Mouse (Mus musculus) adrenal gland, adult 2 months (tissue): ENCODE results near the gene 1700113H08Rik. TPM values are rescaled to one million over a fixed set of nuclear protein-coding genes. Genes with fewer than 3 reads are reported as not detected.

ENCODE experiments used
- DNase-seq: peaks from one replicate; pipeline ENCODE4 v3.0.0; 2021
- polyA plus RNA-seq: library from polyadenylated mRNA; depleted of rRNA; stranded (reverse); fragments of >200 nt; gene quantifications from 2 replicates; pipeline ENCODE4 v1.2.3, GENCODE M21; 2012; rRNA removed
- total RNA-seq, 2 experiments: library from RNA; stranded (reverse); gene quantifications; 2 replicates each; pipeline ENCODE4 v1.2.3; 2021

Gene 1700113H08Rik
- total and polyA plus RNA-seq, 3 experiments, result not detected

- DNase-seq, result no peak
Measured at GRCm38 (mm10) chr10:87209466-87209865, 151.6 kb downstream of the 1700113H08Rik start.

GRCm38 (mm10) chr10:87211046-87211445 is 153.2 kb downstream of the 1700113H08Rik start:
- no peak for DNase-seq

DNA sequence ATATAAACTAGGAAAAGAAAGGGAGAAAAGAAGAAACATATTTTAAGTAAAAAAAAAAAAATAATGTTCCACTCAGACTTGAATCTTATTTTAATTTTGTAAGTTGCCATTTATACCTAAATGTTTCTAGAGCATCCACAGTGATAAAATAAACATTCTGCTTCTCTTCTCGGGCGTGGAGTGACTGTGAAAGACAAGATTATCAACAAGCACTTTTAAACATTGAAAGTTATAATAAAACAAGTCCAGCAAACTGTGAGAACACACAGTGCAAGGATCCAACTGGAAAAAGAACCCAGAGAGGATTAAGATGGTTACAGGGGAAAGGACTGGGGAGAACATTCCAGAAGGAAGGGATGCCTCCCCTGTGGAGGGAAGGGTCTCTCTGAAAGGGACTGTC is 155.0 kb downstream of the 1700113H08Rik start:
- no peak for DNase-seq

DNA sequence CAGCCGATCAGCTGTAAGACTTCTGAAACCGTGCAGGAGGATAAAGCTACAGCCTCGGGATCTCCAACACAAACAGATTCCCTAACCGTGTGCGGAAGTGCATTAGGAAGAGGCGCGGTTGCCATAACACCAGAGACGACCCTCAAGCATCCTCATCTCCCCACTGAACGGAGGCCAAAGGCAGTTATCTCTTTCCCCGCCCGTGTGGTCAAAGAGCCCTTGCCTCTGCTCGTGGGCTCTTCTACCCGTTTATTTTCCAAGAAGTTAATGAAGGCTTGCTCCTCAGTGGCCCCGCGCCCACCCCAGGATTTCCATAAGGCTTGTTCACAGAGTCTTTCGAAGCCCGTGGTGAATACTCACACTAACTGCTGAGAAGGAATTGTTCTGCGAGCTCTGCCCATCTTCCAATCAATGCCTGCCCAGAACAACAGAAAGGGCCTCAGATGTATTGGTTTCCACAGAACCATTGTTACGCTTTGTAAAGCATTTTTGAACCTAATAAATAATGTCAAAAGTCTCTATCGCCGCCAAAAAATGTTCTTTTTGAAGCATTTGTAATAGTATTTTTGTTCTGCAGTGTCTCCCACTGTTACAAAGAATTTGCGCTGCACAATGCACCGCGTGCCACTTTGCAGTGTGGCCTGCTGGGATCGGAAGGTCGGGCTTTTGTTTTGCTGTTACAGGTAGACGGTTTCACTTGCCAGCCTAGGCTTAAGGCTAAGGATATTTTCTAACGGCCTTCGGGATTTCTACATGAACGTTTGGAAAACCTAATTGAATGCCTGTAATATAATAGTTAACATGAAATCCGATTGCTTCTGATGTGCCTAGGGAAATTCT is 172.4 kb downstream of the 1700113H08Rik start:
- no peak for DNase-seq

- no peak for DNase-seq
Measured at GRCm38 (mm10) chr10:87239332-87240008, 181.6 kb downstream of the 1700113H08Rik start.

GRCm38 (mm10) chr10:87271724-87272123 is 213.9 kb downstream of the 1700113H08Rik start:
- no peak for DNase-seq

- no peak for DNase-seq
Measured at GRCm38 (mm10) chr10:87272133-87272622, 214.3 kb downstream of the 1700113H08Rik start.

DNA sequence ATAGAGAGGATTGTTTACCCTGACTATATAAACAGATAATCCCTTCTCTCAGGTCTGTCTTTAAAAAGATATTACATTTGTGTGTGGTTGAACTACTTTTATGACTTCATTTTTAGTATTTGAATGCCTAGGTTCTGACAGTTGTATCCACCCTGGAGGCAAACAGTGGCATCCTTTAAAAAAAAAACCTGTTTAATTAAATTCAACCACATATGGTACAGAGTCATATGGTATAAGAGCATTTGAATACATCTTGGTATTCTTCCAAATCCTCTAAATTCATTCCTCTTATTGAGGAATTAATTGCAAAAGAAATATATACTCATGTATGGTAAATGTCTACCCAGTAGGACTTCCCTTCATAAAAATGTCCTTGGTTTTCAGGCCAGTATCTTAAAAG is 217.2 kb downstream of the 1700113H08Rik start:
- DNase-seq, result no peak

Other genes with a start within 250 kb of the 1700113H08Rik start
- under 1 TPM; 0.29 to 0.45 TPM for gene Stab2, start 50.0 kb upstream of the 1700113H08Rik start, total RNA-seq
- 0.28 and 0.67 TPM in 2 replicates for gene Stab2, start 50.0 kb upstream of the 1700113H08Rik start, polyA plus RNA-seq